Mouse (Mus musculus) liver, embryonic 11.5 days (tissue): ENCODE data around the gene Gm44805. TPM values are rescaled to one million over a fixed set of nuclear protein-coding genes. Genes with fewer than 3 reads are reported as not detected.

Experiments
- ATAC-seq: fragments of 200-750 bp; cut with Nextera tagmentation; replicated peaks from 2 replicates; pipeline ENCODE4 v1.8.0; 2017; ENCODE audit warnings: moderate number of reproducible peaks, mild to moderate bottlenecking, moderate TSS enrichment, moderate library complexity; ENCODE audit not compliant: low FRiP score
- DNase-seq: peaks from one replicate; pipeline ENCODE4 v3.0.0-alpha.2; 2017; ENCODE audit warnings: low spot score
- H3K27ac ChIP-seq: fragments of 300-500 bp; sonication (generic); 2 replicates; pipeline ENCODE4 v1.5.1; 2014; ENCODE audit warnings: mild to moderate bottlenecking, low read depth, low read length, control low read depth
- H3K27me3 ChIP-seq: fragments of 300-500 bp; sonication (generic); replicated peaks from 2 replicates; pipeline ENCODE4 v1.6.1; 2014; ENCODE audit warnings: low read length, mixed read lengths; ENCODE audit not compliant: control insufficient read depth, insufficient read depth
- H3K36me3 ChIP-seq: fragments of 300-500 bp; sonication (generic); 2 replicates; pipeline ENCODE4 v1.6.1; 2014; ENCODE audit warnings: mild to moderate bottlenecking, low read length, moderate library complexity, mixed read lengths; ENCODE audit not compliant: control insufficient read depth, insufficient read depth
- H3K4me1 ChIP-seq: fragments of 300-500 bp; sonication (generic); replicated peaks from 2 replicates; pipeline ENCODE4 v1.6.1; 2014; ENCODE audit warnings: low read length, mixed read lengths; ENCODE audit not compliant: control insufficient read depth, insufficient read depth
- H3K4me2 ChIP-seq: fragments of 300-500 bp; sonication (generic); 2 replicates; pipeline ENCODE4 v1.6.1; 2014; ENCODE audit warnings: mild to moderate bottlenecking, control low read depth, moderate library complexity
- H3K4me3 ChIP-seq: fragments of 300-500 bp; sonication (generic); 2 replicates; pipeline ENCODE4 v1.5.1; 2014; ENCODE audit warnings: low read depth, low read length, control low read depth
- H3K9ac ChIP-seq: fragments of 300-500 bp; sonication (generic); 2 replicates; pipeline ENCODE4 v1.6.1; 2014; ENCODE audit warnings: low read depth, low read length, control low read depth
- H3K9me3 ChIP-seq: fragments of 300-500 bp; sonication (generic); 2 replicates; pipeline ENCODE4 v1.6.1; 2016; ENCODE audit warnings: low read length, inconsistent platforms, mixed read lengths; ENCODE audit not compliant: control insufficient read depth
- WGBS: fragments of 180-500 bp; shearing (Covaris S2); extraction: QIAGEN DNeasy Blood & Tissue Kit; methylation state at CpG from one replicate; pipeline ENCODE4 v1.1.7; 2014; 5-methylcytosine and 5-hydroxymethylcytosine counted together
- polyA plus RNA-seq: library from polyadenylated mRNA; unstranded; fragments of >200 nt; fragmentation: Nextera tagmentation; extraction: Ambion mirVana; gene quantifications from 2 replicates; pipeline ENCODE4 v1.2.1, GENCODE M21; 2014

The Gm44805 gene
- not detected in 2 replicates for polyA plus RNA-seq

DNA sequence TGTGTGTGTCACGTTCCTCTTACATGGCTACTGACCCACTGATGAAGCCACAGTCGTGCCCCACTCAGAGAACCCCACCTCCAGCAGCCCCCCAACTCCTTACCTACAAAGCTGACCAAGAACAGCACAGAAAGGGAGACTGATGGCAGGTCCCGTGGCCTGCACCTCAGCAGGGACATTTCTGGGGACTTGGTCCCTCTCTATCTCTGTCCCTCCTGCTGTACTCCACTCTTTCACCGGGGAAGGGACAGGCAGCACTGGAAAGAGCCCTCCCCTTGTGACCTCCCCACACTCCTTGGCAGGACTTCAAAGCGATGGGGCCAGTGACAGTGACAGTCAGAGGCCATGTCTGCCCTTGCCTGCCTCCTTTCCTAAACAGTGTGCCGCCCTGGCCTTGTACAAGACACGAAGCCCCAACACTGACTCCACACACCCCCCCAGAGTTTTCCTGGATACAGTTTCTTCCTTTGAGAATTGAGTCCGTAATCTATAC lies at the start of gene Gm44805, which contains the start of gene Apoc4:
Gm44805 (minus strand) TSS at position 222 of the 493 bp plus-strand sequence.
Apoc4 (minus strand) TSS at position 278 of the 493 bp plus-strand sequence.
- Histone ChIP-seq H3K4me1 (peaks cover 14% of the 10 kb centered on the region), H3K27me3 (no peaks in the 10 kb centered on the region), H3K9ac (no peak within 1 kb of the TSS), H3K27ac (peak within 1 kb of the TSS; percentile 13; the same call in 1 of the 2 replicates), H3K4me3 (no peak within 1 kb of the TSS), H3K36me3 (no peaks in the 10 kb centered on the region), H3K9me3 (no peaks in the 10 kb centered on the region), H3K4me2 (no peak within 1 kb of the TSS)
- no peak for DNase-seq
- 69% methylated on average over 8 of the region's 8 CpGs for WGBS
- no peak for ATAC-seq

DNA sequence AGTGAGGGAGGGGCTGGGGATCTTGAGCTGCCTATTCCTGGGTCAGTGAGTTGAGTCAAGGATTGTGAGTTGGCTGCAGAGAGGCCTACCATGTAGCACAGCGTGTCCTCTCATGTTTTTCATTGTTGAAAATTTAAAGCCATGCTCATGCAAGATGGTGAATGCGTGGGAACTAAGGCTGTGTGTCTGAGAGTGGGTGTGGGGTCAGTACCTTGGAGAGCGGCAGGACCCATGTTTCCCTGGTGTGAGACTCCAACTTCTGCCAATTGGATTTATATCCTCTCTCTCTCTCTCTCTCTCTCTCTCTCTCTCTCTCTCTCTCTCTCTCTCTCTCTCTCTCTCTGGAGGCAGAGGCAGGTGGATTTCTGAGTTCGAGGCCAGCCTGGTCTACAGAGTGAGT lies 45.3 kb upstream of the Gm44805 start:
- no peak overlapping the region for H3K4me3 ChIP-seq
- DNase-seq, result no peak

DNA sequence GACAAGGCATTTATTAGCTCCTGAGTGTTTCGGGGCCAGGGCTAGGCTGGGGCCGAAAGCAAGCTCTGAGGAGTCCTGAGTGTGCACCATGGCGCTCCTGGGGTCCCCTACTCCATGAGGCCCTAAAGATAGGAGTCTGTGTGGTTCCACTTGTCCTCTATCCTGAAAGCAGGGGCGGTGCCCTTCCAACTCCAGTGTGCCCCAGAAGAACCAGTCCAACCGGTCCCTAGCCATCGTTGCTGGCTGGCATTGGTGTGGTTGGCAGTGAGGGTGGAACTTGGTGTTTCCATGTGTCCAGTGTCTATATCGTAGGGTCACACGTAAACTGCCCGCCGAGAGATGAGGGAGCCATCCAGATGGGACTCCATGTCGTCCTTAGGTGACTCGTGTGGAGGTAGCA lies 42.9 kb upstream of the Gm44805 start:
- Histone ChIP-seq H3K36me3 (peaks cover 28% of the 10 kb centered on the region), H3K4me3 (no peak overlapping the region), H3K4me1 (0 out of 2 replicates have a peak, but pooled peaks cover 6% of the 10 kb centered on the region), H3K27me3 (no peaks in the 10 kb centered on the region), H3K9me3 (peaks cover 7% of the 10 kb centered on the region), H3K27ac (no peak overlapping the region), H3K4me2 (no peak overlapping the region), H3K9ac (no peak overlapping the region)
- DNase-seq (no peak), ATAC-seq (no peak)
- 93% methylated on average over 12 of the region's 12 CpGs for WGBS

More for the DNA sequence above, 45.3 kb upstream of the Gm44805 start:
- Histone ChIP-seq H3K9ac (no peak overlapping the region), H3K4me2 (no peak overlapping the region), H3K4me1 (0 out of 2 replicates have a peak, but pooled peaks cover 6% of the 10 kb centered on the region), H3K27me3 (no peaks in the 10 kb centered on the region), H3K9me3 (0 out of 2 replicates have a peak, but pooled peaks cover under 1% of the 10 kb centered on the region), H3K36me3 (peaks cover 26% of the 10 kb centered on the region), H3K27ac (no peak overlapping the region)
- ATAC-seq, result no peak
- WGBS, result 90% methylated on average over 4 of the region's 4 CpGs

DNA sequence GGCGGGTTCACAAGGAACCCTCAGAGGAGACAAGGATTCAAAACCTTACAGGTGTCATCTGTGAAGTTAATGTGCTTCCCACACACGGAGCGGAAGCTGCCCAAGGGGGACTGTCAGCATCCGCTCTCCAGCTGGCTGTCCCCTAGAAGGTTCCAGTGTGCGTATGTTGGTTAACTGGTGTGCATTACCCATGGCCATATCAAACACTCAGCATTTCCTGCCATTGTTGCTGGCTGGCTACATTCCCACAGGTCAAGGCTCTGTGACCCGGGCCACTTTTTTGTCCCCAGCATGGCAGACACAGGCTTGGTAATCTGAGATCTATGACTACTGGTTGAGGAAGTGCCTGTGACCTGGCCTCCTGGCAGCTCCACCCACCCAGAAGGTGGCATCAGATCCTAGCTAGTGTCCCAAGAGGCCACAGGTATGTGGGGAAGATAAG lies 41.6 kb upstream of the Gm44805 start:
- WGBS, result 76% methylated on average over 6 of the region's 6 CpGs
- peak; percentile 55 for ATAC-seq
- no peaks in the 10 kb centered on the region for H3K27me3 ChIP-seq
- no peak overlapping the region for H3K9ac ChIP-seq
- DNase-seq, result no peak
- H3K9me3 ChIP-seq, result peaks cover 7% of the 10 kb centered on the region
- 0 out of 2 replicates have a peak, but pooled peaks cover 6% of the 10 kb centered on the region for H3K4me1 ChIP-seq
- no peak overlapping the region for H3K4me3 ChIP-seq
- H3K27ac ChIP-seq, result no peak overlapping the region
- no peak overlapping the region for H3K4me2 ChIP-seq
- peaks cover 26% of the 10 kb centered on the region for H3K36me3 ChIP-seq

DNA sequence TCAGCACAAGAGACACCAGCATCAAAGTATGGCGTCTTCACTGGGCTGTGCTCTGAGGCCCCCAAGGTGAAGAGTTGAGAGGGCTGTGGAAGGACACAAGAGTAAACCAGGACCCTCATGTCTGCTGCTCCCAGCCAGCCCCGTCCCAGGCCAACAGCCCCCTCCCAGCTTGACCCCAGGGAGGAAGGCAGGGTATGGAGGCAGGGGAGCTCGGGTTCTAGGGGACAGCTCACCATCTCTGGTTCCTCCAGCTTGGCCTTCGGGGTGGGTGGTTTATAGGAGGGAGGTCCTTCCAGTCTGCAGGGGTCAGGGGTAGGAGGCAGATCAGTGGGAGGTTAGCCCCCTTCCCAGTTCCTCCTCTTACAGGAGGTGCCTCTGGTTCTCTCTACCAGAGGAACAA lies 38.0 kb upstream of the Gm44805 start:
- Histone ChIP-seq H3K27me3 (no peaks in the 10 kb centered on the region), H3K27ac (no peak overlapping the region), H3K9me3 (peaks cover 7% of the 10 kb centered on the region), H3K4me1 (peaks cover 13% of the 10 kb centered on the region), H3K4me2 (no peak overlapping the region), H3K9ac (no peak overlapping the region), H3K36me3 (peaks cover 22% of the 10 kb centered on the region), H3K4me3 (no peak overlapping the region)
- no peak for DNase-seq
- ATAC-seq, result no peak
- 80% methylated on average over 4 of the region's 4 CpGs for WGBS

DNA sequence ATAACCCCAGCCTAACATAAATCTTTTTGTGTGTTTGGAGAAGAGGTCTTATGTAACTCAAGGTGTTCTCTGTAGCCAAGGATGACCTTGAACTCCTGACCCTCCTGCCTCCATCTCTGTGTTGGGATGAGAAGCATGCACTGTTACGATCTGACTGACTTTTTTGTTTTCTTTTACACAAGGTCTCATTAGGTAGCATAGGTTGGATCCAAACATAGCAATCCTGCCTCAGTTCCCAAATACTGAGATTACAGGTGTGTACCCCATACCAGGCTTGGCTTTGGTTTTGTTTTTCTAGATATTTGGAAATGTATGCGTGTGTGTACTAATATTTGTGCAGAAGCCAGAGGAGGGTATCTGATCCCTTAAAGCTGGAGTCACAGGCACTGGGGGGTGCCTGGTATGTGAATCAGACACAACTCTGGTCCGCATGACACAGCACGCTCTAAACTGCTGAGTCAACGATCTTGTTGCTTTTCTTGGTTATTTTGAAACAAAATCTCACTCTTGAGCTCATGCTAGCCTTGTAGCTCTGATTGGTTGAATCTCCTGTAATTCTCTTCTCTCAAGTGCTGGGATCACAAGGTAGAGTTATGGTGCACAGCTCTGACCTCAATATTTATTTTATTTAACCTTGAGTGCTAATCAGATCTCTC lies 37.2 kb upstream of the Gm44805 start:
- no peak overlapping the region for H3K27ac ChIP-seq
- H3K9ac ChIP-seq, result no peak overlapping the region
- peaks cover 21% of the 10 kb centered on the region for H3K4me1 ChIP-seq
- no peak overlapping the region for H3K4me3 ChIP-seq
- H3K36me3 ChIP-seq, result peaks cover 25% of the 10 kb centered on the region
- DNase-seq (no peak), ATAC-seq (no peak)
- H3K9me3 ChIP-seq, result peaks cover 7% of the 10 kb centered on the region
- no peaks in the 10 kb centered on the region for H3K27me3 ChIP-seq
- no peak overlapping the region for H3K4me2 ChIP-seq
- 88% methylated on average over 5 of the region's 5 CpGs for WGBS

DNA sequence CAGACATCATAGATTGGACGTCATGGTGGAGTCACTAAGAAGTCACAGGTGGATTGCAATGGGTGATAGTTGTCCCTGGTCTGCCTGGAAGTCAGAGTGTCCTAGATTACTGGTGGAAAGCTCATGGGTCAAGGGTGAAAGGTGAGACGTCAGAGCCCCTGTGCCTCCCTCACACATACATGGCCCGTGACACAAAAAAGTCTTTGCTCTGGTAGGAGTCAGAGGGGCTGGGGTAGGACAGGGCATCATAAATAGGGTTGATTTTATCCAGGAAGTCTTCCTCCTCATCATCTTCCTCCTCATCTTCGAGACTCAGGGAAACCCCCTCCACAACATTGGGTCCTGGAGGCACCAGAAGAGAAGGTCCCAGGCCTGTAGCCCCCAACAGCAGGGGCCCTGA lies 36.1 kb upstream of the Gm44805 start:
- H3K4me2 ChIP-seq, result no peak overlapping the region
- H3K27ac ChIP-seq, result peak overlapping the region; percentile 11; the same call in 1 of the 2 replicates
- H3K9me3 ChIP-seq, result peaks cover 7% of the 10 kb centered on the region
- no peak for ATAC-seq
- WGBS, result 78% methylated on average over 4 of the region's 4 CpGs
- H3K4me1 ChIP-seq, result peaks cover 15% of the 10 kb centered on the region
- H3K27me3 ChIP-seq, result no peaks in the 10 kb centered on the region
- no peak for DNase-seq
- no peak overlapping the region for H3K9ac ChIP-seq
- H3K36me3 ChIP-seq, result peaks cover 23% of the 10 kb centered on the region
- no peak overlapping the region for H3K4me3 ChIP-seq

DNA sequence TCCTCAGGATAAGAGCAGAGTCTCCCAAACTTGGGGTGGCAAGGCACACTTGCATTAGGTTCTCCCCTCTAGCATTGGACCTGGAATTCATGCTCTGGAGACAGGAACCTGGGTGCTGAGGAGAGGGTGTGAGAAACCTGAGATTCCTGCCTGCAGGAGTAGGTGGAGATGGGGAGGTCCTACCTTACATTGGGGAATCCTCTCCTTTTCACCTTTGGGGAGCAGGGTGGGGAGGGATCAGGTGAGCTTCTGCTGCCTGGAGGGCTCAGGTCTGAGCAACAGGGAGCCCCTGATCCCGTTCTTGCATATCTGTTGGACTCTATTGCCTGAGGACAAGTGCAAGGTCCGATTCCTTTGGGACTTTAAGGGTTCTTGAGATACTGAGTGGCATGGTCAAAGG lies 35.6 kb upstream of the Gm44805 start:
- Histone ChIP-seq H3K4me1 (peaks cover 15% of the 10 kb centered on the region), H3K27me3 (no peaks in the 10 kb centered on the region), H3K4me2 (peak overlapping the region; percentile 69), H3K4me3 (peak overlapping the region; percentile 52; the same call in 1 of the 2 replicates), H3K27ac (peak overlapping the region; percentile 66; the same call in 1 of the 2 replicates), H3K9ac (peak overlapping the region; percentile 60; the same call in 1 of the 2 replicates), H3K36me3 (peaks cover 26% of the 10 kb centered on the region), H3K9me3 (peaks cover 7% of the 10 kb centered on the region)
- no peak for DNase-seq
- 76% methylated on average over 2 of the region's 2 CpGs for WGBS
- no peak for ATAC-seq
